Mouse (Mus musculus) G1E (cell line): Measurements from ENCODE around the gene Timmdc1.
"Not testable (repeated sequence)": the region's sequence is repeated elsewhere in the genome, so short reads cannot be mapped to it uniquely, and the experiment has no call there.

Experiments used
- CTCF ChIP-seq: IDR thresholded peaks from 2 replicates; pipeline ENCODE4 v1.5.1; 2012; ENCODE audit warnings: low read depth, low read length, inconsistent platforms, mixed read lengths
- GATA1 ChIP-seq: IDR thresholded peaks from 2 replicates; pipeline ENCODE4 v1.6.1; 2012; ENCODE audit warnings: borderline replicate concordance, low read length, inconsistent platforms, mixed read lengths
- GATA2 ChIP-seq: IDR thresholded peaks from 2 replicates; pipeline ENCODE4 v1.6.1; 2012; ENCODE audit warnings: low read depth, low read length, inconsistent platforms, borderline replicate concordance
- POLR2AphosphoS5 ChIP-seq: IDR thresholded peaks from 2 replicates; pipeline ENCODE4 v1.6.1; 2012; ENCODE audit warnings: low read depth, low read length, inconsistent platforms; ENCODE audit not compliant: insufficient replicate concordance
- TAL1 ChIP-seq: conservative IDR thresholded peaks from 2 replicates; pipeline ENCODE4 v1.6.1; 2012; ENCODE audit warnings: low read depth, low read length, inconsistent platforms, mixed read lengths

DNA sequence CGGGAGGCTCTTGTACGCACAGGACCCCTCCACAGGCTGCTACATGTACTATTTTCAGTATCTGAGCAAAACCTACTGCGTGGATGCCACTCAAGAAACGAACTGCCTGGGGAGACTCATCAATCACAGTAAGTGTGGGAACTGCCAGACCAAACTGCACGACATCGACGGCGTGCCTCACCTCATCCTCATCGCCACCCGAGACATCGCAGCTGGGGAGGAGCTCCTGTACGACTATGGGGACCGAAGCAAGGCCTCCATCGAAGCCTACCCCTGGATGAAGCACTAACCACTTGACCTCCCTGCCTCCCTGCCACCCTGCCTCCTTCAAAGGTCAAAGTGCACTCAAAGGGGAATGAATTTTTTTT is 45.2 kb downstream of the Timmdc1 start:
- not testable (repeated sequence) for TF ChIP-seq CTCF, GATA1, POLR2AphosphoS5, TAL1, GATA2
